Mouse (Mus musculus) kidney, embryonic 16.5 days (tissue): ENCODE results near the gene Mylk. TPM values are rescaled to one million over a fixed set of nuclear protein-coding genes. Genes with fewer than 3 reads are reported as not detected.

Experiments
- ATAC-seq: fragments of 200-750 bp; cut with Nextera tagmentation; 2 replicates; pipeline ENCODE4 v1.8.0; 2017; ENCODE audit warnings: moderate TSS enrichment; ENCODE audit not compliant: low FRiP score, low TSS enrichment
- H3K27ac ChIP-seq: fragments of 300-500 bp; sonication (generic); 2 replicates; pipeline ENCODE4 v1.5.1; 2014; ENCODE audit warnings: low read length
- H3K27me3 ChIP-seq: fragments of 300-500 bp; sonication (generic); 2 replicates; pipeline ENCODE4 v1.6.1; 2014; ENCODE audit warnings: low read length, control low read depth, mixed read lengths; ENCODE audit not compliant: insufficient read depth
- H3K36me3 ChIP-seq: fragments of 300-500 bp; sonication (generic); 2 replicates; pipeline ENCODE4 v1.6.1; 2014; ENCODE audit warnings: low read length, control low read depth, mixed read lengths; ENCODE audit not compliant: insufficient read depth
- H3K4me1 ChIP-seq: fragments of 300-500 bp; sonication (generic); 2 replicates; pipeline ENCODE4 v1.6.1; 2014; ENCODE audit warnings: low read length, control low read depth, mixed read lengths; ENCODE audit not compliant: insufficient read depth
- H3K4me2 ChIP-seq: fragments of 300-500 bp; sonication (generic); replicated peaks from 2 replicates; pipeline ENCODE4 v1.6.1; 2014; ENCODE audit warnings: low read depth, low read length
- H3K4me3 ChIP-seq: fragments of 300-500 bp; sonication (generic); 2 replicates; pipeline ENCODE4 v1.5.1; 2014; ENCODE audit warnings: mild to moderate bottlenecking, low read length
- H3K9ac ChIP-seq: fragments of 300-500 bp; sonication (generic); replicated peaks from 2 replicates; pipeline ENCODE4 v1.6.1; 2014; ENCODE audit warnings: low read length
- H3K9me3 ChIP-seq: fragments of 300-500 bp; sonication (generic); 2 replicates; pipeline ENCODE4 v1.6.1; 2016; ENCODE audit warnings: low read length, control low read depth
- WGBS: fragments of 180-500 bp; shearing (Covaris S2); extraction: QIAGEN DNeasy Blood & Tissue Kit; methylation state at CpG from one replicate; pipeline ENCODE4 v1.1.7; 2014; 5-methylcytosine and 5-hydroxymethylcytosine counted together
- polyA plus RNA-seq: library from polyadenylated mRNA; unstranded; fragments of >200 nt; fragmentation: Nextera tagmentation; extraction: Ambion mirVana; gene quantifications from 2 replicates; pipeline ENCODE4 v1.2.1, GENCODE M21; 2015

Gene Mylk
- polyA plus RNA-seq, 1 experiment from 2014 or later: 110 TPM

GRCm38 (mm10) chr16:34929686-34930085 is 184.7 kb downstream of the Mylk start:
- H3K9me3 ChIP-seq: no peaks in the 10 kb centered on the region
- no peaks in the 10 kb centered on the region for H3K27me3 ChIP-seq
- 57% methylated on average over 8 of the region's 8 CpGs for WGBS
- peak overlapping the region; percentile 51 for H3K27ac ChIP-seq
- peaks cover 34% of the 10 kb centered on the region for H3K4me1 ChIP-seq
- no peak overlapping the region for H3K4me2 ChIP-seq
- peaks cover 6% of the 10 kb centered on the region; the same call in 1 of the 2 replicates for H3K36me3 ChIP-seq
- H3K9ac ChIP-seq: no peak overlapping the region
- H3K4me3 ChIP-seq: no peak overlapping the region
- no peak for ATAC-seq

GRCm38 (mm10) chr16:34930110-34930509 is 185.1 kb downstream of the Mylk start:
- 65% methylated on average over 7 of the region's 7 CpGs for WGBS
- H3K27ac ChIP-seq: peak overlapping the region; percentile 43
- no peak overlapping the region for H3K4me2 ChIP-seq
- H3K36me3 ChIP-seq: peaks cover 6% of the 10 kb centered on the region; the same call in 1 of the 2 replicates
- no peaks in the 10 kb centered on the region for H3K27me3 ChIP-seq
- H3K9me3 ChIP-seq: no peaks in the 10 kb centered on the region
- no peak overlapping the region for H3K9ac ChIP-seq
- no peak for ATAC-seq
- peaks cover 32% of the 10 kb centered on the region for H3K4me1 ChIP-seq
- H3K4me3 ChIP-seq: no peak overlapping the region

GRCm38 (mm10) chr16:34931306-34931705 is 186.3 kb downstream of the Mylk start:
- no peak overlapping the region for H3K4me2 ChIP-seq
- peaks cover 33% of the 10 kb centered on the region for H3K4me1 ChIP-seq
- 91% methylated on average over 2 of the region's 2 CpGs for WGBS
- no peaks in the 10 kb centered on the region for H3K27me3 ChIP-seq
- H3K27ac ChIP-seq: no peak overlapping the region
- H3K9ac ChIP-seq: no peak overlapping the region
- peaks cover 6% of the 10 kb centered on the region; the same call in 1 of the 2 replicates for H3K36me3 ChIP-seq
- ATAC-seq: no peak
- H3K4me3 ChIP-seq: no peak overlapping the region
- H3K9me3 ChIP-seq: no peaks in the 10 kb centered on the region

GRCm38 (mm10) chr16:34933173-34933572 is 188.2 kb downstream of the Mylk start:
- H3K4me1 ChIP-seq: peaks cover 33% of the 10 kb centered on the region
- H3K4me2 ChIP-seq: no peak overlapping the region
- WGBS: 85% methylated on average over 4 of the region's 4 CpGs
- no peaks in the 10 kb centered on the region for H3K27me3 ChIP-seq
- H3K27ac ChIP-seq: no peak overlapping the region
- H3K4me3 ChIP-seq: no peak overlapping the region
- no peak for ATAC-seq
- no peak overlapping the region for H3K9ac ChIP-seq
- peaks cover 3% of the 10 kb centered on the region; the same call in 1 of the 2 replicates for H3K36me3 ChIP-seq
- no peaks in the 10 kb centered on the region for H3K9me3 ChIP-seq

GRCm38 (mm10) chr16:34934486-34934885 is 189.5 kb downstream of the Mylk start:
- ATAC-seq: no peak
- Histone ChIP-seq H3K4me1 (peaks cover 43% of the 10 kb centered on the region), H3K9me3 (no peaks in the 10 kb centered on the region), H3K4me3 (no peak overlapping the region), H3K36me3 (peaks cover 10% of the 10 kb centered on the region), H3K27ac (no peak overlapping the region; the same call in 1 of the 2 replicates), H3K27me3 (no peaks in the 10 kb centered on the region), H3K9ac (no peak overlapping the region), H3K4me2 (no peak overlapping the region)
- WGBS: 55% methylated on average over 6 of the region's 6 CpGs

- no peak overlapping the region for H3K4me2 ChIP-seq
- 0 out of 2 replicates have a peak, but pooled peaks have one; percentile 37 for ATAC-seq
- peaks cover 10% of the 10 kb centered on the region for H3K36me3 ChIP-seq
- peak overlapping the region; percentile 45 for H3K27ac ChIP-seq
- peaks cover 51% of the 10 kb centered on the region for H3K4me1 ChIP-seq
- H3K27me3 ChIP-seq: no peaks in the 10 kb centered on the region
- whole genome bisulfite sequencing: 39% methylated on average over 9 of the region's 9 CpGs
- no peak overlapping the region for H3K9ac ChIP-seq
- H3K4me3 ChIP-seq: no peak overlapping the region
- H3K9me3 ChIP-seq: no peaks in the 10 kb centered on the region
These were observed 190.7 kb downstream of the Mylk start for GRCm38 (mm10) chr16:34935514-34936338.

GRCm38 (mm10) chr16:34936339-34936810 is 191.4 kb downstream of the Mylk start:
- peak overlapping the region; percentile 35 for H3K27ac ChIP-seq
- peaks cover 51% of the 10 kb centered on the region for H3K4me1 ChIP-seq
- no peaks in the 10 kb centered on the region for H3K27me3 ChIP-seq
- peaks cover 10% of the 10 kb centered on the region for H3K36me3 ChIP-seq
- no peak overlapping the region for H3K9ac ChIP-seq
- H3K9me3 ChIP-seq: no peaks in the 10 kb centered on the region
- H3K4me3 ChIP-seq: no peak overlapping the region
- no peak overlapping the region for H3K4me2 ChIP-seq
- 48% methylated on average over 9 of the region's 9 CpGs for WGBS
- ATAC-seq: no peak

GRCm38 (mm10) chr16:34937611-34938010 is 192.6 kb downstream of the Mylk start:
- ATAC-seq: peak; percentile 70
- WGBS: 35% methylated on average over 4 of the region's 4 CpGs
- H3K27me3 ChIP-seq: no peaks in the 10 kb centered on the region
- H3K4me2 ChIP-seq: no peak overlapping the region
- H3K9me3 ChIP-seq: no peaks in the 10 kb centered on the region
- no peak overlapping the region for H3K4me3 ChIP-seq
- H3K27ac ChIP-seq: peak overlapping the region; percentile 81
- H3K9ac ChIP-seq: 0 out of 2 replicates have a peak overlapping the region, but pooled peaks have one; percentile 14
- H3K4me1 ChIP-seq: peaks cover 51% of the 10 kb centered on the region
- peaks cover 10% of the 10 kb centered on the region for H3K36me3 ChIP-seq

- H3K4me2 ChIP-seq: no peak overlapping the region
- no peak for ATAC-seq
- no peaks in the 10 kb centered on the region for H3K9me3 ChIP-seq
- H3K27ac ChIP-seq: peak overlapping the region; percentile 81
- peaks cover 51% of the 10 kb centered on the region for H3K4me1 ChIP-seq
- WGBS: 78% methylated on average over 2 of the region's 2 CpGs
- no peak overlapping the region for H3K4me3 ChIP-seq
- H3K27me3 ChIP-seq: no peaks in the 10 kb centered on the region
- peaks cover 10% of the 10 kb centered on the region for H3K36me3 ChIP-seq
- H3K9ac ChIP-seq: 0 out of 2 replicates have a peak overlapping the region, but pooled peaks have one; percentile 14
These were observed 193.2 kb downstream of the Mylk start for GRCm38 (mm10) chr16:34938248-34938647.

GRCm38 (mm10) chr16:34939951-34940350 is 194.9 kb downstream of the Mylk start:
- H3K9ac ChIP-seq: no peak overlapping the region
- peaks cover 45% of the 10 kb centered on the region for H3K4me1 ChIP-seq

More at GRCm38 (mm10) chr16:34939951-34940350, 194.9 kb downstream of the Mylk start:
- Histone ChIP-seq H3K27ac (no peak overlapping the region; the same call in 1 of the 2 replicates), H3K27me3 (no peaks in the 10 kb centered on the region), H3K4me3 (no peak overlapping the region), H3K4me2 (no peak overlapping the region), H3K9me3 (no peaks in the 10 kb centered on the region), H3K36me3 (peaks cover 8% of the 10 kb centered on the region; the same call in 1 of the 2 replicates)
- 60% methylated on average over 5 of the region's 5 CpGs for whole genome bisulfite sequencing
- no peak for ATAC-seq
